Mouse (Mus musculus) lung, adult 2 months (tissue): ENCODE measurements around the gene Rab3ip. TPM values are rescaled to one million over a fixed set of nuclear protein-coding genes. Genes with fewer than 3 reads are reported as not detected.

Experiments
- DNase-seq: peaks from one replicate; pipeline ENCODE4 v3.0.0; 2022
- H3K4me1 ChIP-seq: fragments of 200-500 bp; 2 replicates; pipeline ENCODE4 v1.6.1; 2011; ENCODE audit warnings: low read length; ENCODE audit not compliant: control insufficient read depth, insufficient read depth
- H3K4me3 ChIP-seq: fragments of 200-500 bp; replicated peaks from 2 replicates; pipeline ENCODE3; 2011; ENCODE audit warnings: low read depth, mild to moderate bottlenecking, control low read depth, low read length; ENCODE audit errors: extremely low read depth
- CTCF ChIP-seq: fragments of 200-500 bp; IDR thresholded peaks from 2 replicates; pipeline ENCODE4 v1.5.1; 2011; ENCODE audit warnings: mild to moderate bottlenecking, low read length, control low read depth; ENCODE audit not compliant: insufficient read depth
- POLR2A ChIP-seq: fragments of 200-500 bp; IDR thresholded peaks from 2 replicates; pipeline ENCODE4 v1.6.1; 2011; ENCODE audit warnings: low read depth, mild to moderate bottlenecking, control low read depth, low read length, borderline replicate concordance; ENCODE audit errors: extremely low read depth
- WGBS: fragments of 180-500 bp; shearing (Covaris S2); methylation state at CpG from one replicate; pipeline ENCODE4 v1.1.7; 2018; 5-methylcytosine and 5-hydroxymethylcytosine counted together
- polyA plus RNA-seq: library from polyadenylated mRNA; depleted of rRNA; stranded (reverse); fragments of >200 nt; gene quantifications from 2 replicates; pipeline ENCODE4 v1.2.3, GENCODE M21; 2012; rRNA removed

Gene Rab3ip
- polyA plus RNA-seq = 108 and 123 TPM in 2 replicates

DNA sequence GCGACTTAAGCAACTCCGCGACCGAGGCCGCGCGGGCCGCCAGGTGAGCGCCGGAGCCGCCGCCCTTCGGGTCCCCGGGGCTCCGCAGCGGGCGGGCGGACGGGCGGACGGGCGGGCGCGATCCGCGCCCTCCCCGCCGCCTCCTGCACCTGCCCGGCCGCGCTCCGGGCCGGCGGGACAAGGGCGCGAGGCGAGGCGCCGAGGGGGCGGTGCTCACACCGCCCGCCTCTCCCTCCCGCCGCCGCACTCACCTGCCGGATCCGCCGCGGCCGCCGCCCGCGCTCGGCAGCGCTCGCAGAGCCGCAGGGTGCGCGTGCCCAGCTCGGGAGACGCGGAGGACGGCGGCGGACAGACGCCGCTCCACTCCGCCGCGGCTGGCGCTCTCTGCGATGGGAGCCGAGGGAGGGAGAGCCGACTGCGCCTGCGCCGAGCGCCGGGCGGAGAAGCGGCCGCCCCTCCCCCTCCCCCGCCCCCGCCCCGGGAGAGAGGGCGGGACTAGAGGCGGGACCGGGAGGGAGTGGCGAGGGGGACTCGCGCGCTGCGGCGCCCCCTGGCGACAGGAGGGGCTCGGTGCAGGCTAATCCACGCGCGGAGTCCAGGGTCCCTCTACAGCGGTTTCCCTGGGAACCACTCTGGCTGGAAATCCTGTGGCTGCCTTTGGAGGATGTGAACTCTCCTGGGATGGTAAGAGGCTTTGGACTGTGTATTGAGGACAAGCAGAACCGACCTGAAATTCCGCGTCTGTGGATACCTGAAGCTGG is at the start of gene Rab3ip:
Gene Rab3ip, minus strand, starts transcription at position 761 of the 761 bp plus-strand sequence.
- peak; percentile 87 for DNase-seq
- Histone ChIP-seq H3K4me1 (peaks cover 8% of the 10 kb centered on the region), H3K4me3 (peak within 1 kb of the TSS; percentile 78)
- TF ChIP-seq POLR2A = peak; percentile 68; the same call in 1 of the 2 replicates
- TF ChIP-seq CTCF = peak; percentile 60
- WGBS = 2% methylated on average over 100 of the region's 103 CpGs

DNA sequence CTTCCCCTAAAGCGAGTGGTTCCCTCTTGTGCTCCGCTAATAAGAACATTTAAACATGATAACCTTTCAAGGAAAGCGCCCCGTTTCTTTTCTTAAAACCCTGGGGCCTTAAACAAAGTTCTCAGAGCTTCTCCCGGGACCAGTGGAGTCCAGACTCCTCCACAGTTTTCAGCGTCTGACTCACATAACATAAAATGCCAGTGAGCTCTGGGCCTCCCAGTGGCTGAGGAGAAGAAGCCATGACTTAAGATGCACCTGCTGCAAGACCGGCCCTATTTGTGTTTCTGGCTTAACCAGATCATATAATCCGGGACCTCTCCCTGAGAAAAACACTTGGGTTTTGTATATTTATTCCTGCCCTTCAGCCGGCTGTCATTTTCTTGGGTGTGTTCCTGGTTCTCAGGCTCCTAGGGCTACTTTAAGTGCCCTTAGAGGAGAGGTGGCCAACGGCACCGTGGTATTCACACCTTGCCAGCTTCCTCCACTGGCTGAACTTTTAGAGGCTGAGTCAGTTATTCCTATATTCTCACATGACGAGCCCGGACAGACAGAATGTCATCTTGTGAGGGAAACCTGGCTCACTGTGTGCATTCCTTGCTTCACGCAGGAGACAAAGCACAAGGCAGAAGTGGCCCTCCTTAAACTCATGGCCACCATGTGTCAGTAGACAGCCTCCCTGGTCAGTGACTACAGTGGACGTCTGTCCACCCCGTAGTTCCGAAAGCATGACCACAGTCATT is 48.3 kb upstream of the Rab3ip start:
- H3K4me1 ChIP-seq = no peaks in the 10 kb centered on the region
- WGBS = 72% methylated on average over 17 of the region's 17 CpGs
- DNase-seq = no peak
- TF ChIP-seq CTCF (no peak), POLR2A (no peak)
- H3K4me3 ChIP-seq = no peak overlapping the region

DNA sequence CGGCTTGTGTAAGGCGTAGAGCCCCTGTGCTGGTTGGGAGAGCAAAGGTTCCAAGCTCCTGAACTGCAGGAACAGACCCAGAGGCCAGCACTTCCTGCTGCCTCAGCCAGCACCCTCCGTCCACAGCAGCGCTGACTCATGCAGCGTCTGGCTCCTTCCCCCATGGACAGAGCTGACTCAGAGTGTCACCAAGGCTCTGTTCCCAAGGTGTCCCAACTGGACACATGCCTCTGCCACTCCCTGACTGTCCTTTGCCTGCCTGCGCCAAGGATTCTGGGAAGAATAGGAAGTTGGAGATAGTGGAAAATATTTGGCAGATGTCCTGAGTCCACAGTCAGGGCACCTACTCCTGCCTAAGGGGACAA is 45.6 kb upstream of the Rab3ip start:
- no peaks in the 10 kb centered on the region for H3K4me1 ChIP-seq
- H3K4me3 ChIP-seq = no peak overlapping the region
- peak; percentile 47 for DNase-seq
- TF ChIP-seq CTCF (no peak), POLR2A (no peak)
- WGBS = 23% methylated on average over 6 of the region's 6 CpGs

DNA sequence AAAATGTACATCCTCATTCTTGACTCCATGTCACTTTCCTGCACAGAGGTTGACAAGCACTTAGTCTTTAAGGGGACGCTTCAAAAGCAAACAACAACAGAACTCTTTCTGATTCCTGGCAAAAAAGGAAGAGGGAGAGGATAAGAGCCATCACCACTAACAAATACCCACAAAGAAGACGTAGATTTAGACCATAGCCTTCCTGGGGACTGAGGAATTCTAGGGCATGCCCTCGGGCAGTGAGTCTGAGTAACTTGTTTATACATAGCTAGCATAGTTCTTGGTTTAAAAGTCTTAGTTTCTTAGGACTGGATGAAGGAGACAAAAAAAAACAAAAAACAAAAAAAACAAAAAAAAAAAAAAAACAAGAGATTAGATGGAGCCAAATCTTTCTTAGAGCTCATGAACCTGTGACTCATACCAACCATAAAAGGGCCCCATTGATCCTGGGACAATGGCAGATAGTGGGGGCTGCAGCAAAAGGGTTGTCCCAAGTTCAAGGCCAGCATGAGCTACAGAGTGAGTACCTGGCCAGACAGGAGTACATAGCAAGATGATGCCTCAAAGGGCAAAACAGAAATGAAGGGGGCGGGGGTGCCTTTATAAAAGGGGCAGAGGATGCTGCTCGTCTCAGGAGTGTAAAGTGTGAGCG is 45.1 kb upstream of the Rab3ip start:
- TF ChIP-seq POLR2A (no peak), CTCF (no peak)
- WGBS = 63% methylated on average over 6 of the region's 6 CpGs
- no peaks in the 10 kb centered on the region for H3K4me1 ChIP-seq
- H3K4me3 ChIP-seq = no peak overlapping the region
- no peak for DNase-seq

DNA sequence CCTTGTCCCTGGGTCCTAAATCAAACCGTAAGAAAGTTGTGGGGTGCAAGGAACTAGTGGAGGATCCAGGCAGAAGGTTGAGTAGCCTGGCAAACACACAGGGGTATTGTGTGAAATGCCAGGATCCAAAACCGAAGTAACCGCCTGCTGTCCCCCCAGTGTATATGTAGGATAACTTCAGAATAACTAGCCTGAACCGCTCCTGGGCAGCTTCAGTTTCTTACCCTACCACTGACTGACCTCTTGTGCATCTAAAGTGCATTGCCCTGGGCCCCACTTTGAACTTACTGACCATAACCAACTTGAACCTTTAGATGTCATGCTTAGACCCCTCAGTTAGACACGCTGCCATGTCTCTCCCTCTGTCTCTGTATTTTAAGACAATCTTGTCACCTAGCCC is 44.6 kb upstream of the Rab3ip start:
- no peak overlapping the region for H3K4me3 ChIP-seq
- WGBS = 80% methylated on average over 5 of the region's 5 CpGs
- no peaks in the 10 kb centered on the region for H3K4me1 ChIP-seq
- no peak for DNase-seq
- no peak for TF ChIP-seq CTCF
- no peak for TF ChIP-seq POLR2A

DNA sequence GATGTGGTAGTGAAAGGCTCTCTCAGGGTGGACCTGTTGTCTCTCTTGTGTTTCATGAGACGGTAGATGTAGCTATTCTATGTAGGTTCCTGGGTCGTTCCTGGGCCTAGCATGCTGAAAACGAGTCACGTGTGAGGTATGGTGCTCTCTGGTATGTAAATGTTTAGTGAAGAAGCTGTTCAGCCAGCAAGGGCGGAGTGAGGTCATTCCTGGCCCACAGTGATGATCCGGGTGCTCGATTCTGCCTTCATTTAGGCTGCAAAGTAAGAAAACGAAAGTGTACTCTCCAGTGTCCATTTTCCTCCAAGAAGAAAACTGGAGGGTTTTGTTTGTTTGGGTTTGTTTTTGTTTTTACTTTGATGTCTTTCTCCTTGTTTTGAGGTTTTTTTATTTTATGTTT is 43.4 kb upstream of the Rab3ip start:
- 69% methylated on average over 8 of the region's 8 CpGs for WGBS
- no peak for TF ChIP-seq POLR2A
- no peak for TF ChIP-seq CTCF
- Histone ChIP-seq H3K4me3 (no peak overlapping the region), H3K4me1 (no peaks in the 10 kb centered on the region)
- no peak for DNase-seq

DNA sequence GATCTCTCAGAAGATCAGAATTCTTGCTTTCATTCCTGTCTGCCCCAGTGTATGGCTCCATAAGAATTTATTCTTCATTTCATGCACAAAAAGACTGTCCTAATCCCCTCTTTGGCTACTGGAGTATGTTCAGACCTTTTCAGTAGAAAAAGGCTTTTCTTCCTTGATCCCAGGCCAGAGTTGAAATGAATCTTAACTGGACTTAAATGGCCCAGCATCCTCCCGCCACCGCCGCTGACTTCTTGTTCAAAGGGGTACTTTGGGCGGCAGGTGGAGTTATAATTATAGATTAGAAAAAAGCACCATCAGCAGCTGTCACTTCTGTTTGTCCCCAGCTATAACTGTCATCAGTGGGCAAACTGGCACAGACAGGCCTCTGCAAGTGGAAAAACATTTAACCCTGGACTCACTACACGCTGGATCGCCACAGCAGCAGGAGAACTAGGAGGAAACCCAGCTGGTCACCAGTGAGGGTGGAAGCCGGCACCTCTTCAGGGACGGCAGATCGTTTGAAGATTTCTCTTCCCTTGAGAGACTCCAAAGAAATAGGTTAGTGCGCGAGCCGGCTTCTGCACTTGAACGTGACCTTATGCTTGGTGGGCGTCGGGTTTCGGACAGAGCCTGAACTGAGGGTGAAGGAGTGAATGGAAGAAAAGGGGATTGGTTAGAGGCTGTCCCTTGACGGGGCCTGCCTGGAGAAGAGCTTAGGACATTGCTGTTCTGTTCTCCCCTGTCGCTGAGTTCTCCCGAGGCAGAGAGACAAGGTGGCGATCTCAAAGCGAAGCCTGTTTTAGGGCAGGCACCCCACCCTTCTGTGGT is 35.9 kb upstream of the Rab3ip start, which contains the start of gene Best3:
Gene Best3, plus strand, starts transcription at position 51 of the 819 bp plus-strand sequence.
- H3K4me3 ChIP-seq = peak within 1 kb of the TSS; percentile 61
- TF ChIP-seq POLR2A (no peak; the same call in 1 of the 2 replicates), CTCF (no peak)
- WGBS = 32% methylated on average over 21 of the region's 21 CpGs
- no peak for DNase-seq
- H3K4me1 ChIP-seq = no peaks in the 10 kb centered on the region; the same call in 1 of the 2 replicates

DNA sequence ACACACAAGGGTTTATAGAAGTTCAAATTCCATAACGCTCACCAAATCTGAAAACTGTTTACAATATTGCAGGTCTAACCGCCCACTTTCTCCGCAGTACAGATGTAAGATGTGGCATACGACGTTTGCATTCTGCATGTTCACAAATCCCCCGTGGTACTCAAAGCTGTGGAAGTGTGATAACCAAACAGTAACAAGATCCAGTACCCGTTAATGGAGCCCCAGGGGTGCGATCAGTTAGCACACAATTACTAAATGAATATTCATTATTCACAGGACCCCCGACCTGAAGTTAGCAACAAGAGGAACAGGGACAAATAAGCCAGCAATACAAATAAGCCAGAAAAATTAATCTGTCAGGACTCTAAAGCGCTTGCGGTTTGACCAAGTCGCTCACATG is 34.3 kb upstream of the Rab3ip start:
- no peak for DNase-seq
- WGBS = 69% methylated on average over 12 of the region's 12 CpGs
- Histone ChIP-seq H3K4me1 (no peaks in the 10 kb centered on the region; the same call in 1 of the 2 replicates), H3K4me3 (no peak overlapping the region)
- TF ChIP-seq POLR2A (no peak), CTCF (no peak)

DNA sequence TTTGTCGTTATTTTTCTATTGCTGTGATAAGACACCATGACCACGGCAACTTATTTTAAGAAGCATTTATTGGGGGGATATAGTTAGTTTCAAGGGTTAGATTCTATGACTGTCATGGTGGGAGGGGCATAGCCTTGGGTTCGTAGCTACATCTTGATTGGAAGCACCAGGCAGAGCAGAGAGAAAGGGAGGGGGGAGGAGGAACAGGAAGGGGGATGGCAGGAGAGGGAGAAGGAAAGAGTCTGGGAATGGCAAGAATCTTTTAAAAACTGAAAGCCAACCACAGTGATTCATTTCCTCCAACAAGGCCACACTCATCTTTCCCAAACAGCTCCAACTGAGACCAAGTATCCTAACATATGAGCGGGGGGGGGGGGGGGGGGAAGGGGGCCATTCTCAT is 32.0 kb upstream of the Rab3ip start:
- no peak for TF ChIP-seq CTCF
- TF ChIP-seq POLR2A = no peak
- DNase-seq = no peak
- no peaks in the 10 kb centered on the region for H3K4me1 ChIP-seq
- no peak overlapping the region for H3K4me3 ChIP-seq
- WGBS = 57% methylated on average over 4 of the region's 4 CpGs

DNA sequence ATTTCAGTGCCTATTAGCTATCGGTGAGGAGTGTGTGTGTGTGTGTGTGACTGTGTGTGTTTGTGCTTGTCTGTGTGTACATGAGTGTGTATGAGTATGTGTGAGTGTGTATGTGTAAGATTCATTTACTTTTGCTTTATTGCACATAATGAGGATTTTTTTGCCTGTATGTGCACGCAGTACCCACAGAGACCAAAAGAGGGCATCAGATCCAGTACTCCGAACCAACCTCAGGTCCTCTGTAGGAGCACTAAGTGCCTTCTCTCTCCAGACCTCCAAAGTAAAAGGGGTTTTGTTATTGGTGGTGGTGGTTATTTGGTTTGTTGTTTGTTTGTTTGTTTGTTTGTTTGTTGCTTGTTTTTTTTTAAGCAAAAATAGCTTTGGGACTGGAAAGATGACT is 30.3 kb upstream of the Rab3ip start:
- TF ChIP-seq POLR2A (no peak), CTCF (peak; percentile 55)
- WGBS = 73% methylated on average over 3 of the region's 3 CpGs
- no peaks in the 10 kb centered on the region for H3K4me1 ChIP-seq
- DNase-seq = peak; percentile 30
- no peak overlapping the region for H3K4me3 ChIP-seq
